Mouse (Mus musculus): Measurements from ENCODE around the gene Rbfox3. TPM values are rescaled to one million over a fixed set of nuclear protein-coding genes. Genes with fewer than 3 reads are reported as not detected.

The Rbfox3 gene
- total RNA-seq, 2 experiments from 2014 or later: 276 to 303 TPM

DNA sequence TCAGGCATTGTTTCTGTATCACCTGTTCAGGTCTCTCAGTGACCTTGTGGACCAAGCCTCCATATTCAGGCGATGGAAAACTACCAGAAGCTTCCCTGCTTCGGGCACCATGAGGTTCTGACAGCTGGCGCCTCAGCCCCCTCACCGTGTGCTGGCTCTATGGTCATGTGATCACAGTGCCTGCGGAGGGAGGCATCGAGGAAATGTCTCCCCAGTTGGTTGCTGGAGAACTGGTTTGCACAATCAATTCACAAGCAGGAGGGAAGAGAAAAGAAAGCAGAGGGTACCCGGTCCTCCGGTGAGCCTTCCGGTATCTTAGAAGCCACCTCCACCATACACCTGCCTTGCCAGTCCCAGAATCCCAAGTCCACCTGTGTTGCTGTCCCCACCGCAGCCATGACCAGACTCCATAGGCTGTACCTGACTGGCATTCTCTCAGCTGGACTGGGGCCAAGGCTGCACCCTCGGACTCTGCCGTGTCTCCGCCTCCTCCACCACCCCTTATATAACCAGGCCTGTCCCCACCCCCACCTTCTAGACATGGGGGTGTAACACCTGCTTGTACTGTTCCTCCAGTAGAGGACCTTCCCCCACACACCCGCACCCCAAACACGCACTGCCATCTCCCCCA lies 49.5 kb downstream of the Rbfox3 start:
- Histone ChIP-seq H3K27ac (peak overlapping the region; percentile 92), H3K4me3 (no peak overlapping the region)
- peak; percentile 68 to 79 for DNase-seq (ENCODE audit: low spot score in 2 of 2)
- TF ChIP-seq CTCF (conservative IDR thresholded peaks at IDR 0.05): no peak

DNA sequence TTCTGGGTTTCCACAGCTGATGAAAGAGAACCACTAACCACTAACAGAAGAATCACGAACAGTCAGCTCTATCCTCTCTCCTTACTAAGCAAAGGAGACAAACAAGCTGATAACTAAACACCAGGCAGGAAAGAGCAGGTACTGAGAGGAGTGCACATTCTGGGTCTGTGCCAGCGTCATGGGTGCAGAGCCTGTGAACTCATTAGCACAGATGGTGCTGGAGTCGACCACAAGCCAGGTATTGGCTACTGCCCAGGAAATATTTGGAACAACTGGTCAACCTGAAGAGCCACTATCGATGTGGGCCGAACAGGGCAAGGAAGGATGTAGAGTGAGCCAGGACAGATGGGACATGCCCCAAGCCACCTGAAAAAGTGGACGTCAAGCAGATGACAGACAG lies 50.2 kb downstream of the Rbfox3 start:
- H3K4me3 ChIP-seq: no peak overlapping the region
- TF ChIP-seq CTCF (conservative IDR thresholded peaks at IDR 0.05): no peak
- no peak for DNase-seq (ENCODE audit: low spot score in 2 of 2)
- peak overlapping the region; percentile 92 for H3K27ac ChIP-seq

DNA sequence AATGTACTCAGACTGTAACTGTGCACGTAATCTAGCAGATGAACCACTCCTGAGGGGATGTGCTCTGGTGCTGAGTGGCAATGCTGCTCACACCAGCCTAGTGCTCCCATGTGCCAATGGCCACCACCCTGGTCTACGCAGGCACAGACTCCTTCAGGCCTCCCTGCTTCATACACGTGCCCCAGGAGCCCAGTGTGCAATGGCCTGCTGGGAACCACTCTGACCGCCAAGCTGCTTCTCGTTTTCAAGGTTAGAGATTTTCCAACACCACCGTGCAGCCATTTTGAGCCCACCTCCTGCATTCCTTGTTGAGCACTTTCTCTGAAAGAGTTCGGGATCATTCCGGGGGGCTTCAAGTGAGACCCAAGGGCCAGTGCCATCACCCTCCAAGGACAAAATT lies 50.6 kb downstream of the Rbfox3 start:
- no peak for DNase-seq (ENCODE audit: low spot score in 2 of 2)
- Histone ChIP-seq H3K27ac (peak overlapping the region; percentile 92), H3K4me3 (no peak overlapping the region)
- no peak for TF ChIP-seq CTCF (conservative IDR thresholded peaks at IDR 0.05)

DNA sequence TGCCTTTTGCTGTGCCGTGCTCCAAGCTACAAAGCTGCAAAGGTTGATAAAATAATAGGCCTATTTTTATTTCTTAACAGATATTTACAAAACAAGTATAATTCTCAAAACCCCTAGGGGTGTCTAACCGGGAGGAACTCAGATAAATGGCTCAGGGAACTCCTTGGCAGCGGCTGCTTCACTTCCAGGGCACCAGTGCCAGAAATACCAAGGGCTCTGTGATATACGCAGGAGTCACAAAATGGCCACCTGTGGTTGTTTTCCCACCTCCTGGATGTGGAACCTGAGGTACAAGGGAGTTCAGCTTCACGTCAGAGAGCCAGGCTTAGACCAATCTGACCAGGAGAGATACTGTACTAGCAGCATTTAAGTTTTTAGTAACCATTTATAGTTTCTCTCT lies 51.6 kb downstream of the Rbfox3 start:
- no peak for TF ChIP-seq CTCF (conservative IDR thresholded peaks at IDR 0.05)

DNA sequence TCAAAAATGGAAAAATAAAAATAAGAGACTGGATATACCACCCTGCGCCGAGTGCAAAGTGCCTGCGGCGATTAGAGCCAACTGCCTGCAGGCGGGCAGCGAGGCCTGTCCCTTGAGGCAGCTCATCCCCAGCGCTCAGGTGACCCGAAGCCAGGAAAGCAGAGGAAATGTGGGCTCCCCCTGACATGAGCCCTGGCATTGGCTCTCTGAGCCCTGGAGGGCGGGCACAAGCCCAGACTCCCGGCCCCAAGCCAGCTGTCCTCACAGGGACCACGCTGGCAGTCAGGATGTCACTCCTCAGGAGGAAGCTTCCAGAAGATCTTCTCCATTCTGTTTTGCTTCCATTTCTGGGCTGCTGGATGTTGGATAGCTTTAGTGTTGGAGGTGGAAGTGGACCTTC lies 53.1 kb downstream of the Rbfox3 start:
- DNase-seq (ENCODE audit: low spot score in 2 of 2): no peak
- Histone ChIP-seq H3K27ac (peak overlapping the region; percentile 44), H3K4me3 (no peak overlapping the region)
- no peak for TF ChIP-seq CTCF (conservative IDR thresholded peaks at IDR 0.05)

More for the DNA sequence above, 51.6 kb downstream of the Rbfox3 start:
- no peak for DNase-seq (ENCODE audit: low spot score in 2 of 2)
- H3K27ac ChIP-seq: peak overlapping the region; percentile 57; the same call in 1 of the 2 replicates
- no peak overlapping the region for H3K4me3 ChIP-seq

DNA sequence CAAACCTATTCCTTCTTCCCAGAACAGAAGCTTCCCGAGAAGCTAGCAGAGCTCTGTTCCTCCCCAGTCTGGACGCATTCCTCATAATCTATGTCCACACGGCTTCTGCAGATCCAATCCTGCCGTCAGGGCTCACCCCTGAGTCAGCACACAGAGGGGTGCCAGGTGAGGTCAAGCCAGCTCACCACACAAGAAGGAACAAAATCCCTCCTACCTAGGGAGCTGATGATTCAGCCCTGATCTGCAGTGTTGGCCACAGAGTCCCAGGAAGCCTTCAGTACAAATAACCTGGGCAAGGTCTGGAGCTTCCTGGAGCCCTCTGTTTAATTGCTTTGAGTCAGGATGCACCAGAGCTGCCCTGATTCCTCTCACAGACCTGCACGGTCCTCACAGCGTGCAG lies 60.0 kb downstream of the Rbfox3 start:
- no peak for DNase-seq (ENCODE audit: low spot score in 2 of 2)
- TF ChIP-seq CTCF (conservative IDR thresholded peaks at IDR 0.05): no peak
- Histone ChIP-seq H3K4me3 (no peak overlapping the region), H3K27ac (peak overlapping the region; percentile 68)

DNA sequence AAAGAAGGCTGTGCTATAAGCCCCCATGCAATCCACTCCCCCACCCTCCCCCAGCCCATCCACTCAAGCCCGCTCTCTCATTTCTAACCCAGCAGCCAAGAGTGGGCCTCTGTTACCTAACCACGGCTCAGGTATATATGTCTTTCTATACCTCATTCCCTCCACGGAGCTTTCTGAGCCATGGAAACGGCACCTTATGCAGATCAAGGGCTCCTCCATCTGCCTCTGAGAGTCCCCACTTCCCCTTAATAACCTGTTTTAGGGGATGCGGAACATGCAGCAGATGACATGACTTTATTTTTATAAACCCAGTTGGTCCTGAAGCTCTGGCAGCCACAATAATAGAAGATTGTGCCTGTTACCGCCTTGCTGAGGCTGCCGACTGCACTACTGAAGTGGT lies 63.4 kb downstream of the Rbfox3 start:
- no peak overlapping the region for H3K4me3 ChIP-seq
- no peak for TF ChIP-seq CTCF (conservative IDR thresholded peaks at IDR 0.05)
- H3K27ac ChIP-seq: peak overlapping the region; percentile 79
- DNase-seq (ENCODE audit: low spot score in 2 of 2): no peak

DNA sequence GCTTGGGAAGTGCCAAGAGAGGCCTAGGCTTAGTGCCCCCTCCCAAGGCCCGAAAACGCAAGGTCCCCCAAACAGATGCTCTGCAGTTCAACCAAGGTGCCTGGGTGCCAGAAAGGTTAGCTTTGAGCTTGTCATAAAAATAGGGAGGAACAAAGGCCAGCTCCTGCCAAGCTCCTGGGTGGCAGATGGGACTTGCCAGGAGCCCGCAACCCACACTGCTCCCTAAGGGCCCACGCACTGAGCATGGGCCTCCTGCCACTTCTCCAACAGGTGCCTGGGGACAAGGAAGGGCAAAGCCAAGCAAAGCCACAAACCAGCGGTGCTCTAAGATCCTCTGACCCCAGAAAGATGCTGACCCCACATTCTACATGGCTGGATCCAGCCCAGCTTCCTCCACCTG lies 70.4 kb downstream of the Rbfox3 start:
- DNase-seq (ENCODE audit: low spot score in 2 of 2): peak in 1 of 2 experiments; percentile 64
- peak overlapping the region; percentile 80 for H3K27ac ChIP-seq
- no peak for TF ChIP-seq CTCF (conservative IDR thresholded peaks at IDR 0.05)
- no peak overlapping the region for H3K4me3 ChIP-seq

DNA sequence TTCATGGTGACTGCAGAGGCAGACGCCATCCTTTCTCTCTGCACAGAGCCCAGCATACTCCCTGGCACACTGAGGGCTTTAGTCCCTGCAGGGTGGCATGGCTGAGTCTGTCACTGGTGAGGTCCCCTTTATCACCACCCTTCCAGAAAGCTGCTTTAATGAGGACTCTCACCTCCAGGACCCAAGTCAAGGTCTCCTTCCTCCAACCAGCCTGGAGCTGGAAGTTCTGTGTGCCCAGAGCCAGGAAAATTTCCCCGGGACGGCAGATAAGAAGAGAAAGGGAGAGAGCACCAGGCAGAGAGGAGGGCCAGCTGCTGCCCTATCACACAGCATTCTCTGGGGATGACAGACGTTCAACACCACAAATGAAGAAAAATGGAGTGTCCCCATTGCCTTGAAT lies 73.2 kb downstream of the Rbfox3 start:
- no peak overlapping the region for H3K4me3 ChIP-seq
- no peak for TF ChIP-seq CTCF (conservative IDR thresholded peaks at IDR 0.05)
- peak overlapping the region; percentile 67 for H3K27ac ChIP-seq
- no peak for DNase-seq (ENCODE audit: low spot score in 2 of 2)

DNA sequence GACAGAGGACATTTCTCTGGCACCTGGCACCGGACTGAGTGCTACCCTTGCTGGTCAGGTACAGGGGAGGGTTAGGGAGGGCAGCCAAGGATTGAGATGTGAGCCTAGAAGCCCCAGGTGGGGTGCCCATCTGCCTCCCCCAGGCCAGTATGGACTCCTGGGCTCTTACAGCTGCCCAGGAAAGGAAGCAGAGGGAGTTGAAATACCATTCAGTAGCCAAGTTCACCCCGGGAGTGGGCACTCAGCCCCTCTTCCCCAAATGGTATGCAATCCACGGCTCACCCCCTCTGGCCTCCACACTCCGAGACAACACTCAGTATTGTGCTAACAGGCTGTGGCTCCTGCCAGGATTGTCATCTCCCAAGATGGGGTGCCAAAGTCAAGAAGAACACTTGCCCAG lies 74.5 kb downstream of the Rbfox3 start:
- peak overlapping the region; percentile 67; the same call in 1 of the 2 replicates for H3K27ac ChIP-seq

DNA sequence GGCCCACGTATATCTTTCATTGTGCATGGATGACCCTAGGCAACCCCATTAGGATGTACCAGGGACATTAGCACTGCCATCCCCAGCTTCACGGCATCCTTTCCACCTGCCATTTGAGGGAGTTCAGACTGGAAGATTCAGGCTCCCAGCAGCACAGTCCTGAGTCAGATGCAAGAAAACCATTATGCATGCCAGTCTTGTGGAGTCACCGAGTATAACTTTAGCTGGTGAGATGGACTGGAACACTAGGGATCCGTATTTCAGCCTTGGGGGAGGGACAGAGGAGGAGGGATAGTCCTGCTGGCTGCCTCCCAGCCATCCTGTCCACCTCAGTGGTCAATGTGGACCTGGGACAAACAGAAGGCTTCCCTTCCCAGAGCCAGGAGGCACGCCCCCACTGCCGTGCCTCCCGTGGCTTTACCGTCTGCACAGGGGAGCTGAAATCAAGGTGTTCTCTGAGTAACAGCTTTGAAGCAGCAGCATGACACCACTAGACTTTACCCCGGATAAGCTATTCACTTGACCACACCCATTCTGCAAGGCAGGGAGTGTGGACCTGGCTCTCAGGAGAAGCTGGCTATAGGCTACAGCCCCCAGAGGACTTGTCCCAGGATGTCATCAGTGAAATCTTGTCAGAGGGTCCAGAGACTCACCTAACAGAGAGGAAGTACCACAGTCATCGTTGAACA lies 78.5 kb downstream of the Rbfox3 start:
- TF ChIP-seq CTCF (conservative IDR thresholded peaks at IDR 0.05): no peak
- no peak for DNase-seq (ENCODE audit: low spot score in 2 of 2)
- H3K27ac ChIP-seq: peak overlapping the region; percentile 76; the same call in 1 of the 2 replicates
- H3K4me3 ChIP-seq: no peak overlapping the region

More for the DNA sequence above, 74.5 kb downstream of the Rbfox3 start:
- DNase-seq (ENCODE audit: low spot score in 2 of 2): no peak
- TF ChIP-seq CTCF (conservative IDR thresholded peaks at IDR 0.05): no peak
- no peak overlapping the region for H3K4me3 ChIP-seq

DNA sequence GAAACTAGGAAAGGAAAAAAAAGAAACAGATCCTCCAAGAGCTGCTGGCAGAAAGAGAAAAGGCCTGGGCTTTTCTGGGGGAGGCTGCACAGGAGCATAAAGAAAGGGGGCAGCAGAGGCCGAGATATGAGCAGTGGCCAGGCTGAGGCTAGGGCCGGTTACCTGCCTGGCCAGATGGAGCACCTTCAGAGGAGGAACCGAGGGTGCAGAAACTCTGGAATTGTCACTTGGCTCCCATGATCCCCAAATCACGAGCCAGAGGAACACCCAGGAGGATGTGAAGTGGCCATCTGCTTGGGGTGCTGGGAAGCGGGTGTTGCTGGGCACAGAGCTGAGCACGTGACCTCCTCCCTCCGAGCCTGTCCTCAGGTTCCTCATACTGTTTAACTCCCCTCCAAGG lies 79.7 kb downstream of the Rbfox3 start:
- H3K27ac ChIP-seq: peak overlapping the region; percentile 76
- DNase-seq (ENCODE audit: low spot score in 2 of 2): no peak
- peak; percentile 47; the same call in 1 of the 2 replicates for TF ChIP-seq CTCF (conservative IDR thresholded peaks at IDR 0.05)
- no peak overlapping the region for H3K4me3 ChIP-seq

DNA sequence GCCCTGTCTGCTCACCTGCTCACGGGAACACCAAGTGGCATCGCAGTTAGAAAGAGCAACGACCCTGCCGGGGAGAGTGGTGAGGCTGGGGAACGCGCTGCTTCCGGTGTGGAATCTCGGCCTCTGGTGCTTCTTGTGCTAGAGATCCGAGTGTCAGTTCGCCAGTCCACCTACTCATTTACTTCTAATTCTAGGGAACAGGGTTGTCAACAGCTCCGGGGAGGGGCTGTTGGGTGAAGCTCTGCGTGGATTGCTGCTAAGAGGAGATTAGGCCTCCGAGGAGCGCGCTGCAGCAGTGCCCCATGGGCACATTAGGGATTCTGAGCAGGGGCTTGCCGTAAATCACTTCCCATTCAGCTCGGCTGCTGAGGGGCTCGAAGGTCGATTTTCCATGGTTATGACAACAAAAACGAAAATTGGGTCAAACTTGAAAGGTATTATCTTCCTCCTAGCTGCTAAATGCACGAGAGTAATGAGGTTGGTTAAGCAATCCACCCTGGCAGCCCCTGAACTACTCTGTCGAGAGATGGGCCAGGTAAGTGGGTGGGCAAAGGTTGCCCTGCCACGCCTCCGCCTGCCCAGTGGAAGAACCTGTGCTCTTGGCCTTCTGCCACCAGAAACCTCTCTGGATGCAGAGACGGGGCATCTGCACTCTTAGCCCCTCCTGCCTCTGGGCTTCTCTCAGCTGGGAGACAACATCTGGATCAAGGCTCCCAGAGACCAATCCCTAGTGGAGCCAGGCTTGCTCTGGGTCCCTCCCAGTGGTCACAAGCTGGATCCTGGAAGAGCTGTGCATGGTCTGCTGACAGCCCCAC lies 85.9 kb downstream of the Rbfox3 start:
- Histone ChIP-seq H3K27ac (peak overlapping the region; percentile 79), H3K4me3 (no peak overlapping the region; the same call in 1 of the 2 replicates)
- no peak for DNase-seq (ENCODE audit: low spot score in 2 of 2)
- TF ChIP-seq CTCF (conservative IDR thresholded peaks at IDR 0.05): no peak

Measured in layer of hippocampus, adult 2 months (tissue).